Mouse (Mus musculus) C2C12 (cell line): ENCODE results near the gene Gata2.

ENCODE experiments used
- CTCF ChIP-seq: IDR thresholded peaks from one replicate; pipeline ENCODE4 v1.5.1; 2011; ENCODE audit not compliant: control insufficient read depth, insufficient read depth, insufficient read length
- MAX ChIP-seq: IDR thresholded peaks from one replicate; pipeline ENCODE4 v1.6.1; 2011; ENCODE audit warnings: mild to moderate bottlenecking, control low read depth
- MYOD1 ChIP-seq: IDR thresholded peaks from one replicate; pipeline ENCODE4 v1.6.1; 2011; ENCODE audit warnings: low read depth; ENCODE audit not compliant: control insufficient read depth, insufficient read length

GRCm38 (mm10) chr6:88194053-88194977 is 624 bp downstream of the Gata2 start:
- TF ChIP-seq MYOD1: no peak
- TF ChIP-seq MAX: no peak
- no peak for TF ChIP-seq CTCF
